Mouse (Mus musculus) T-helper 1 cell (primary cell): ENCODE results near the gene B3galt6.

Source experiments
- in situ Hi-C: fragments of 300-600 bp; cut with MboI, MseI; formaldehyde crosslinking; loops from one replicate; pipeline ENCODE4 v1.15.1; 2025; ENCODE audit warnings: high pct_unique_total_duplicates

Gene B3galt6

DNA sequence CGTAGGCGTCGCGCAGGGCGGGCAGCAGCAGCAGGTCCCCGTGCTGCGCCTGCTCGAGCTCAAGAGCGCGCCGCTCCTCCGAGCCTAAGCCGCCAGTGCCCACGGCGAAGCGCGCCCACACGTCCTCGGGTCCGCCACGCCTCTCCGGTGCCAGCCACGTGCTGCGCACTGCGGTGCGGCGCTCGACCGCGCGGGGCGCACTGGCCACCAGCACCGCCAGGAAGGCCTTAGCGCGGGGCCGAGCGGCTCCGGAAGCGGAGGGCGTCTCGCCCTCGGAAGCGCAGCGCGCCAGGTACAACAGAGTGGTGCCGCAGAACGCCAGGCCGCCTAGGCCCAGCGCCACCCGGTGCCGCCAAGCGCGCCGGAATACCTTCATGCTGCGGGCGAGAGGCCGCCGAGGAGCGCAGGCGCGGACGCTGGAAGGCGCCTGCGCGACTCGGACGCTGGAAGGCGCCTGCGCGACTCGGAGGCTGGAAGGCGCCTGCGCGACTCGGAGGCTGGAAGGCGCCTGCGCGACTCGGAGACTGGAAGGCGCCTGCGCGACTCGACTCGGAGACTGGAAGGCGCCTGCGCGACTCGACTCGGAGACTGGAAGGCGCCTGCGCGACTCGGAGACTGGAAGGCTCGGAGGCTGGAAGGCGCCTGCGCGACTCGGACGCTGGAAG, at the start of gene B3galt6, which contains the start of gene Sdf4:
Gene B3galt6, minus strand, starts transcription at position 409 of the 665 bp plus-strand sequence.
Gene Sdf4, plus strand, starts transcription at position 632 of the 665 bp plus-strand sequence.
- in situ Hi-C loops = no loop called here

DNA sequence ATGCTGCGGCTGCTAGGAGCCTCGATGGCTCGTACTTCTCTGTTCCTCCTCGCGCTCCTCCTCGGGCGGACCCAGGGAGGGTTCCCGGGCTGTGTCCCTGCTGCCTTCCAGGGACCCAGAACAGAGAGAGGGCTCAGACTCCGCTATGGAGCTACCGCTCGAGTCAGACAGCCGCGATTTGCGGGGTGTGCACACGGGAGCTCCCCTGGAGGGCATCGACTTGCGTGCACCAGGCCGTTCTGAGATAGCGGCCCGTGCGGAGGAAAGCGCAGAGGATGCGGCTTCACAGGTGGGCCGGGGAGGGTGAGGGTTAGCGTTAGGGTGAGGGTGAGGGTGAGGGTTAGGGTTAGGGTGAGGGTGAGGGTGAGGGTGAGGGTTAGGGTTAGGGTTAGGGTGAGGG, 42.5 kb upstream of the B3galt6 start:
- in situ Hi-C loops = loop anchor here (5.0 kb wide), 2 partner anchors 38 to 73 kb away; partner anchors contain the start of gene C1qtnf12

DNA sequence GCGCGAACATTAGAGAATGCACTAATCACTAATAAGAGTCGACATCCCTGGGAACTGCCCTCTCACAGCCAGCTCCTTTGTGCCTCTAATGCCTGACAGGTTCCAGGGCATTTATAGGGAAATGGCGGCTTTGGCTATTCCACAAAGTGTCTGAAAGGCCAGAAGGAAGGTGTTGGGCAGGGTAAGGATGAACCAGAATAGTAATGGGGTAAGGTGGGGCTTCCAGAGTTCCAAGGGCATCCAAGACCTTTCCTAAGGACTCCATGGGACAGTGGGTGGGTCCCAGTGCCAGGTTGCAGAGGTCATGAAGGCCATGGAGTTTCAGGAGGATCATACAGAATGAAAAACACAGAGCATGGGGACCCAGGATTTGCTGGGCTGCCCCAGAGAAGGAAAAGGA, 41.9 kb upstream of the B3galt6 start:
- in situ Hi-C loops = loop anchor here (5.0 kb wide), 2 partner anchors 37 to 72 kb away; partner anchors contain the start of gene C1qtnf12

DNA sequence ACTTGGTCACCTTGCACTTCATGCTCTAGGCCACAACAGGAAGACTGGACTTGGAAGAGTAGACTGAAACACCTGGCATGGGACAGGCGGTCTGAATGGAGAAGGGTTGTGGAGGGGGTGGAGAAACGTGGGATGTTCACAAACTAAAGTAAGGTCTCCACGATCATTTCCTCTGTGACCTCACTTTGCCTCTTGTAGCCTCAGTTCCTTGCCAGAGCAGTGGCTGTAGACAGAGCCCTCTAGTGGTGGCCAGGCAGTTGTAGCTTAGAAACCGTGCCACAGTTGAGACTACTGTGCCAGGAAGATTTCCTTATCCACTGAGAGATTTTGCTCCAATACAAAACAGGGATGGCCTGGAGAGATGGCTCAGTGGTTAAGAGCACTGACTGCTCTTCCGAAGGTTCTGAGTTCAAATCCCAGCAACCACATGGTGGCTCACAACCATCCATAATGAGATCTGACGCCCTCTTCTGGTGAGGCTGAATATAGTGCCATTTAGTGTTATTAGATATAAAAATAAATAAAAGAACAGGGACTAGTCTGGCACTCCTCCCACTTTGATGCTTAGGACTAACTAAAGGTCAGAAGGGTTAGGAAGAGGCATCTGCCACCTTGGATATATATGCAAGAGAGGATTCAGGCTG, 41.1 kb upstream of the B3galt6 start:
- in situ Hi-C loops = loop anchor here (5.0 kb wide), 2 partner anchors 36 to 71 kb away; partner anchors contain the start of gene C1qtnf12

DNA sequence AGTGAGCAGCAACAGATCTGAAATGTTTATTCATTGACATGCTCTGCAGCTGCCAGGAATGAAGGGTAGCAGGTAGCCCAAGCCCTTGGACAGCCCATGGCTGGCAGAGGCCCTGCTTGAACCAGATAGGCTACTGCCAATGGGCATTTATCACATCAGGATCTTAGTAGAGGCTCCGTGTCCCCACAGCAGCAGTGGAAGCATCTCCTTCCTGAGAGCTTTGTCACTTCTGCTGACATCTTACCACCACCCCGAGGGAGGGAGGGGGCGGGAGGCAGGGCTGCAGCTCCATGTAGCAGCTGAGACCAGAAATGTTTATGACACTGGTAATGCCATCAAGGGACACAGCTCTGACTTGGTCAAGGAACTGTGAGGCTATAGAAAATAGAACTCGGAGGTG, 40.4 kb upstream of the B3galt6 start:
- in situ Hi-C loops = loop anchor here (5.0 kb wide), 2 partner anchors 36 to 71 kb away; partner anchors contain the start of gene C1qtnf12

DNA sequence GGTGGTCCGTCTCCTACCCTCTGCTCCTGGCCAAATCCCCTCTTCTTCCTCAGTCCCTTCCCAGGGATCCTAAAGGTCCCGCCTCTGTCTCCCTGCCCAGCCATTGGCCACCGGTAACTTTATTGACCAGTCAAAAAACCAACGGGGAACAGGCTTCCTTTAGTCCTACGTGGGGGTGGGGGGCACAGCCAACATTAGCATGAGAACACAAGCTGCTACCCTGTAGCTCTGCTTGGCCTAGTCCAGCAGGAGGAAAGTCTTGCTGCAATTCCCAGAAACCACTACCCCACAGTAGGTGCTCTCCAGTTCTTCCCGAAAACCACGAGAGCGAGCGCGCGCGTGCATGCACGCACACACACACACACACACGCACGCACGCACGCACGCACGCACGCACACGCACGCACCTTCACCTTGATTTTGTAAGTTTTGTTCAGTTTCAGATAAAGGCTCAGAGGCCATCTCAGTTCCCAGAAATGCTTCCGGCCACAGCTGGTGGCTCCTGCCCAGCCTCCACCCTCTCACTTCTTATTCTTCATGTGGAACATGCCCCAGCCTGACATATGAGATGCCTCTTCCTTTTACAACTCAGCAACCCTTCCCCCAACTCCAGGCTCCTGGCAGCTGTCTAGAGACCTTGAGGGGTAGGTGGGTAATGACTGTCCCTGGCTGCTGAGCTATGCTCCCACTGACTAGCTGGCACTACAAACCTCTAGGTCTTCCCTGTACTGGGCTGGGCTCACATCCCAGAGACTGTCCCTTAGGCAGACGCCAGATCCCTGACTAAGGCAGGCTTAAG, 39.3 kb upstream of the B3galt6 start:
- in situ Hi-C loops = loop anchor here (5.0 kb wide), 2 partner anchors 34 to 69 kb away; partner anchors contain the start of gene C1qtnf12

DNA sequence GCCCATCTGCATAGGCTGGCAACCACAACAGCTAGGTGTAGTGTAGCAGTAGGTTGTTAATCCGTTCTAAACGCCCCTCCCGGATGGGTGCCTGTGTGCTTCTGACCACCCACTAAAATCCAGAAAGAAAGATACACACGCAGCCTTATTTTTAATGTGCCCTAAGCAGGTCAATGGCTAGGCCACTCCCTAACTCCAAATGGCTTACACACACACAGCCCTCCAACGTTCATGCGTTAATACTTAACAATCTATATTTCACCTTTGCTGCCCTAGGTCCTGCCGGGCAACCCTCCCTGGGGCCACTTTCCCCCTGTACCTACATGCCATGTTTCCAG, 38.8 kb upstream of the B3galt6 start:
- in situ Hi-C loops = loop anchor here (5.0 kb wide), 2 partner anchors 34 to 69 kb away; partner anchors contain the start of gene C1qtnf12

DNA sequence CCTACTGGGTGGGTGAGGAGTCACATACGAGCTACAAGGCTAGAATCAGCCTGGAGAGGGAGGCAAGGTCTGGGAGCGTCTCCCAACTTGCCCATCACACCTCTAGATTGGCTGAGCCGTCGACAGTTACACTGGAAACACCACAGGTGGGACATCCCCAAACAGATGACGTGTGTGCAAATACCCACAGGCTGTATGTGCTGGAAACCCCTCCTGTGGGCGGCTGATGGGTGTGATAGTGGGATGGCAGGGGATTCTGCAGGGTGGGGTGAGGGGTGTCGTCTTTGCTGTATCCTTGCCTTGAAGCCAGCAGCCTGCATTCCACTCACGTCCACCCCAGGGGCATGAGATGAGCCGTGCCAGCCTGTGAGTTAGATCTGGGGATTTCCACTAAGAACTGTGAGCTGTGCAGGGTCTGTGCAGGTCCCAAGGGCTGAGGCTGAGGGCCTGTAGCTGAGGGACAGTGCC, 38.2 kb upstream of the B3galt6 start:
- in situ Hi-C loops = loop anchor here (5.0 kb wide), 2 partner anchors 33 to 68 kb away; partner anchors contain the start of gene C1qtnf12

DNA sequence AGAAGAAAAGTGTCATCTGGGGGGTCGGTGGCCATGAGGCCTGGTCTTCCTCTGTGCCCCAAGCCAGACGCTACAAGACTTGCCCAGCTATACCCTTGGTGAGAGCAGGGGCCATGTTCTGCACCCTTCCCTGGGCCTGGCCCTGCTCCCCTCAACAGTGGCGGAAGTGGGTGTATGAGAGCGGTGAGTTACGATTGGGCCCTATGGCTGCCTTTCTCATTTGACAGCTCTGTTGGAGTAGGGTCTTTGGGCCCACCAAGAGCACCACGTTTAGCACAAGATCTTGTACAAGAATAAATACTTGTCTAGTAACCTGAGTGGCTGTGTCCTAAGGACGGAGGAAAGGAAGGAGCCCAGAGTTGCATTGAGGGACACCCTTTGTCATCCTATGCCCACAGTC, 36.1 kb upstream of the B3galt6 start:
- in situ Hi-C loops = loop anchor here (10.0 kb wide), 1 partner anchor 1094 kb away; no protein-coding TSS in a partner anchor

DNA sequence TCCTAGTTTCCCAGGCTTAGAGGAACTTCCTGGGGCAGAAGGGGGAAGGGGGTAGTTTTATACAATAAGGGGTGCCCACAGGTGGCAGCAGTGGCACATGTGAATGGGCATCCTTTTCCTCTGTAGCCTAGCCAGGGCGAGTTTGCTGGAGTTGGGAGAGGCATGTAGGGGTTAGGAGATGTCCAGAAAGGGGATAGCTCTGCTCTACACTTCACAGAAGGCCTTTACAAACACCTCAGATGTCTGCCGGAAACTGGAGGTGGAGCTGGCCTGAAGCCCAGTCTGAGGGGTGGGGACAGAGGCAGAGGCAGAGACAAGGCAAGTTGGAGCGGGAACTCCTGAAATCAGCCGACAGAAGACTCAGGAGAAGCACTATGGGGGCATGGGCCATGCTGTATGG, 33.6 kb upstream of the B3galt6 start, which contains the start of gene Tnfrsf18:
Gene Tnfrsf18, plus strand, starts transcription at position 152 of the 400 bp plus-strand sequence.
- in situ Hi-C loops = loop anchor here (10.0 kb wide), 1 partner anchor 1091 kb away; no protein-coding TSS in a partner anchor

DNA sequence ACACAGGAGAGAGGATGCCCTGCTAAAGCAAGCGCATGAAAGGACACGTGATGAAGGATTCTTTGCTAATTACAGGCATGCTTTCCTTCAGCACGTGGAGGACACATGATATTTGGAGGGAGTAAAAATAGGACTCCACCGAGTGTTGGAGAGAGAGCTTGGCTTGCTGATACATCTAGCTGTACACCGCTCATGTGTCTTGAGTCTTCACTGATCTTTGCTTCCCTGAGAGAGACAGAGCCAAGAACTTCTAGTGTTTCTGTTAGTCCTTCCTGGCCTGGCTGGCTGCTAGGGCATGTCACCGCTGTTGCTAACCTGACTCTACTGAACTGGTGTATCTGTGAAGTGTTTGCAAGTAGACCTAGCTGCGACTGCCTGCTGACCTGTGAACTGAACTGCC, 31.7 kb upstream of the B3galt6 start:
- in situ Hi-C loops = loop anchor here (10.0 kb wide), 1 partner anchor 1089 kb away; no protein-coding TSS in a partner anchor

DNA sequence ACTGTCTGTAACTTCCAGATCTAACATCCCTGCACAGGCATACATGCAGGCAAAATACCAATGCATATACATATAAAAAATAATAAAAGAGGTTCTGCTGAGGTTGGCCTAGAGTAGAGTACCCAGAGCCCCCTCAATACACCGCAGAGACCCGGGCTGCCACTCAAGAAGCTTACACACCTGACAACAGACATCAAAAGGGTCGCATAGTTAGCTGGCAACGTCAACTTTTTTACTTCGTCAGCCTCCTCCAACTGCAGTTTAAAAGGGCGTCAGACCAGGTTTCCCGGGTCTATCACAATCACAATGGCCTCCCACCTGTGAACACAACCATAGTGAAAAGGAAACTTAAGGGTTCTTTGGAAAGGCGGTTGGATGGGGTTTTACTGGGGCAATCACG, 31.1 kb upstream of the B3galt6 start:
- in situ Hi-C loops = loop anchor here (10.0 kb wide), 1 partner anchor 1089 kb away; no protein-coding TSS in a partner anchor

DNA sequence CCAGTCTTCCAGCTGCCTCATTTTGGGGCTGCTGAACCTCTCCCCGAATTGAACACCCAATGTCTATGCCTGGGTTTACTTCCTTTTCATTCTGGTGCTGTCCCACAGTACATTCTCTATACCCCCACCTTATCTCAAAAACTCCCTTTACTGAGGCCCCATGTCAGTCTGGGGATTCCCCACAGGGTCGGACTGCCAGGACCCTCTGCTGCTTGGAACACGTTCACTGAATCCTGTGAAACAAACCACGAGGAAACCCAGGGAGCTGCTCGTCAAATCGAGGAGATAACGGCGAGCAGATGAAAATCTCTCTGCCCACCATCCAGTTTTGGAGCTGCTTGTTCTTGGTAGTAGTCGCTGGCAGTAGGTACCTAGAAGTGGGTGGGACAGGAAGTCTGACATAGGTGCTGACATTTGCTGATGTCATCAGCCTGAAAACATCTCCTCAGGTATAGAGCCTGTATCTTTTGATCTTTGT, 29.5 kb upstream of the B3galt6 start:
- in situ Hi-C loops = loop anchor here (10.0 kb wide), 1 partner anchor 1087 kb away; no protein-coding TSS in a partner anchor

DNA sequence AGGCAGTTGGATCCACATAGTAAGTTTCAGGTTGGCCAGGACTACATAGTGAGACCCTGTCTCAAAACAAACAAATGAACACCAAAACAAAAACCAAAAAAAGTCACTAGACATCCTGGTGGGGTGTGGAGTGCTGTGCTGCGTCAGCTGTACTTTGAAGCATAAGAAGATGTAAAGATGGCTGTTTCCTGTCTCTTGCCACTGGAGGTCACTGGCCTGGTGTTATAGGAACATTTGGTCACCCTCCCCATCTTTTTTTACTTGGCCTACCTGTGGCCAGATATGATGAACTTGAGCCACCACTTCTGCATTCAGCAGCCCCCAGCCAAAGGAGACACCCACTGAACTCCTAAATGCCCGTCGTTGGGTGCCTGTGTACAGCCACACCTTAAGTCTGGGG, 28.9 kb upstream of the B3galt6 start:
- in situ Hi-C loops = loop anchor here (10.0 kb wide), 1 partner anchor 1087 kb away; no protein-coding TSS in a partner anchor

DNA sequence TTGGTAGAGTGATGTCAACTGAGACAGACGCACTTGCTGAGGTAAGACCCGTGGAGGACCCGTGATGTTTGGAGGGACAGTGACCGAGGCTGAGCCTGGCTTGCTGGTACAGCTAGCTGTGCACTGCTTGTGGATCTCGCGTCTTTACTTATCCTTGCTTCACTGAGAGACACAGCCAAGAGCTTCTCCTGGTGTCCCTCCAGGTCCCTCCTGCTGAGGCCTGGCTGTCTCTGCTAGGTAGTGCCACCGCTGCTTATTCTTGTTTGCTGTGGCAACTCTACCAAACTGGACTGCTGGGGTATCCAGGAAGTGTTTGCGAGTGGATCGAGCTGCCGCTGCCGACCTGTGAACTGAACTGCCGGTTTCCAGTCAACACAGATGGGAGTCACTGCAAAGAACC, 27.3 kb upstream of the B3galt6 start:
- in situ Hi-C loops = loop anchor here (10.0 kb wide), 1 partner anchor 1085 kb away; no protein-coding TSS in a partner anchor

DNA sequence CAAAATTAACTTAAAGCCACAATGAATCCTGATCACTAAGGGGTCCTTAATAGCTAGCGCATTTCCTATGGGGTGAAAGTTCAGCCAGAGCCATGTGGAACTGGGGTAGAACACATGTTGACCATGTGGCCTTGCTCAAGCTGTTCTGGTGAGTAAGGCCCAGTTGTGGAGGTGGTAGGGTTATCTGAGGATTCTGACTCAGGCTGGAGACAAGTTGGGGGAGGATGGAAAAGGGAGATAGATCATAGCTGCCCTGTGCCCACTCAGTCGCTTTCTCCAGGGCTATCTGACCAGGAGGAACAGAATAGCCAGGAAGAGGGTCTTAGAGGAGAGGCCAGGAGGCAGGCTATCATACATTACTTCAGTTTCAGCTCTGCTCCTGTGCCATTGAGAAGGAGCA, 22.0 kb upstream of the B3galt6 start:
- in situ Hi-C loops = no loop called here

DNA sequence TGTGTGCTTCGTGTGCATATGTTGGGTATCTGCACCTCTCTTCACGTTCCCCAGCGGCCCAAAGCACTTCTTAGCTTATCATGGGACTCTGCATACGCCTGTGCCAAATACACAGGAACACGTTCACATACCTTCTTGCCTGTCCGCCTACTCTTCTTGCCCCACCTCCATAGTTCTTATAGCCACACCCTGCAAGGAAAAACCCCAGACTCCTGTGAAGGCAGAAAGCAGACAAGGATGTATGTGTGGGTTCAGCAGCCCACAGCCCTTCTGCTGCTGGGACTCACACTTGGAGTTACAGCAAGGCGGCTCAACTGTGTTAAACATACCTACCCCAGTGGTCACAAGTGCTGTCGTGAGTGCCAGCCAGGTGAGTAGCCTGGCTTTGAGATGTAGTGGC, 21.2 kb upstream of the B3galt6 start, which contains the start of gene Tnfrsf4:
Gene Tnfrsf4, plus strand, starts transcription at position 207 of the 400 bp plus-strand sequence.
- in situ Hi-C loops = no loop called here

DNA sequence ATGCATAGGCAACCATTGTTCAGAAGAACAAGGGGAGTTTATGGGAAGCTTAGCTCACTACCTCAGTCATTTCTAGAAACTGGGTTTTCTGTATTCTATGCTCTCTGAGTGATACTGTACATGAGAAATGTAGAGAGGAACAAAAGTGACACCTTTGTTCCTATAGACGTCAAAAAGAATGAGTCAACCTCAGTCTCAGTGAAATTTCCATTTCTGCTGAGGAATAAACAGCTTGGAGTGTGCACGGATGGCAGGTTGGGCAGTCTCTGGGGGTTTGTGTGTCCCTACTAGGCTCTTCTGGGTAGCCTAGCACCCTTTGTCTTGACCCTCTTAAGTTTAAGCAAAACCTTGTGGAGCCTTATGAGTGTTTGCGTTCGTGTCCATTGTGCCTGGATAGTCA, 15.9 kb upstream of the B3galt6 start:
- in situ Hi-C loops = no loop called here

DNA sequence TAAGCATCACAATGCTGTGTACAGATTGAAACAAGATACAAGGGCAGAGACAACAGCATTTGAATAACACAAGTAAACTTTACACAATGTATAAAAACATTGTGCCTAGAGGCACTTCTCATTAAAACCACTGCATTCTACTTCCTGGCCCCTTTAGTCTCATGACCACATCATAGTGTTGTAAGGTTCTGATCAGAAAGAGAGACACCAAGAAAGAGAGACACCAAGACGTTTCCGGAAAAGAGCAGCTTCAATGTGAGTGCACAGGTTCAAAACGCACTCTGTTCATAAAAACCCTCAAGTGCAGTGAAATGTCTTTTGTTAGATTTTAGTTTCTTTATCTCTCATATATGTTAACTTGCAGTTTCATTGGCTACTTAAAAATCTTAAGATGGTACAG, 11.7 kb upstream of the B3galt6 start:
- in situ Hi-C loops = no loop called here

DNA sequence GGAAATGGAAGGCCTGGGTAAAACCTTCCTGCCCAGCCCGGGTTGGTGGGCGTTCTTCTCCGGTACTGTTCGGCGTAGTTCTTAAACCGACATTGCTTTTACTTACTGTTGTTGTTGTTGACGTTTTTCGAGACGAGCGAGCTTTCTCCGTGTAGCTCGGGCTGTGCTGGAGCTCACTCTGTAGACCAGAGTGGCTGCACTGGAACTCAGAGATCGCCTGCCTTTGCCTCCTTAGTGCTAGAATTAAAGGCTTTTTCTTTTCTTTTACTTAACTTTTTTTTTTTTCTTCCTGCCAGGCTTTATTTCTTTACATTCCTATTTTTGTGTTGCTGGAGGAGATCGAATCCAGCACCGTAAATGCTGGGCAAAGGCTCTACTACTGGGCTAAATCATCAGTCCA, 1.2 kb upstream of the B3galt6 start:
- in situ Hi-C loops = no loop called here
